Mouse (Mus musculus) ES-E14 (cell line): ENCODE measurements around the gene Emb. TPM values are rescaled to one million over a fixed set of nuclear protein-coding genes. Genes with fewer than 3 reads are reported as not detected.

Source experiments
- DNase-seq: peaks from one replicate; pipeline ENCODE4 v3.0.0-alpha.2; 2013; ENCODE audit warnings: low read depth, low spot score
- H3K27ac ChIP-seq: 2 replicates; pipeline ENCODE4 v1.5.1; 2012; ENCODE audit warnings: low read depth, mild to moderate bottlenecking, low read length, moderate library complexity, mixed read lengths; ENCODE audit not compliant: poor library complexity, insufficient read depth, severe bottlenecking
- H3K36me3 ChIP-seq: 2 replicates; pipeline ENCODE4 v1.6.1; 2012; ENCODE audit warnings: mild to moderate bottlenecking, low read length, moderate library complexity, mixed read lengths; ENCODE audit not compliant: control insufficient read depth, poor library complexity, insufficient read depth, severe bottlenecking
- H3K4me1 ChIP-seq, 2 experiments: fragments of 150-350 bp in 1 of 2; sonication (generic) in 1 of 2; 2 replicates each; pipeline ENCODE4 v1.6.1; 2012; ENCODE audit warnings: low read length in 2 of 2, mild to moderate bottlenecking in 1 of 2, mixed read lengths in 1 of 2; ENCODE audit not compliant: control insufficient read depth in 2 of 2, insufficient read depth in 2 of 2, poor library complexity in 1 of 2
- H3K4me3 ChIP-seq, 2 experiments: fragments of 150-350 bp in 1 of 2; sonication (generic) in 1 of 2; 2 replicates each; pipeline ENCODE4 v1.5.1; 2012; ENCODE audit warnings: low read length in 2 of 2, low read depth in 1 of 2, mild to moderate bottlenecking in 1 of 2, mixed read lengths in 1 of 2; ENCODE audit not compliant: insufficient read depth in 1 of 2, poor library complexity in 1 of 2, severe bottlenecking in 1 of 2
- H3K9ac ChIP-seq: 2 replicates; pipeline ENCODE4 v1.6.1; 2012; ENCODE audit warnings: low read depth, mild to moderate bottlenecking, low read length, mixed read lengths; ENCODE audit not compliant: poor library complexity, insufficient read depth, severe bottlenecking
- H3K9me3 ChIP-seq: fragments of 150-350 bp; sonication (generic); 2 replicates; pipeline ENCODE4 v1.6.1; 2012; ENCODE audit warnings: low read depth, mild to moderate bottlenecking, low read length; ENCODE audit not compliant: control insufficient read depth, insufficient read depth
- CHD2 ChIP-seq: IDR thresholded peaks from 2 replicates; pipeline ENCODE4 v1.6.1; 2014; ENCODE audit warnings: mild to moderate bottlenecking, low read depth, low read length, inconsistent platforms
- HCFC1 ChIP-seq: IDR thresholded peaks from 2 replicates; pipeline ENCODE4 v1.6.1; 2012; ENCODE audit warnings: low read length, inconsistent platforms, borderline replicate concordance; ENCODE audit not compliant: insufficient read depth
- MAFK ChIP-seq: IDR thresholded peaks from 2 replicates; pipeline ENCODE4 v1.6.1; 2014; ENCODE audit warnings: mild to moderate bottlenecking, low read depth, low read length, inconsistent platforms; ENCODE audit not compliant: insufficient read depth
- ZC3H11A ChIP-seq: IDR thresholded peaks from 2 replicates; pipeline ENCODE4 v1.6.1; 2012; ENCODE audit warnings: low read depth, mild to moderate bottlenecking, inconsistent platforms, low read length, borderline replicate concordance
- ZNF384 ChIP-seq: IDR thresholded peaks from 2 replicates; pipeline ENCODE4 v1.6.1; 2012; ENCODE audit warnings: low read depth, low read length, inconsistent platforms
- in situ Hi-C, 2 experiments: fragments of 600-800 bp; cut with MboI; formaldehyde crosslinking; loops; one replicate each; pipeline ENCODE4 v1.15.1; 2025; ENCODE audit warnings: low sequenced_read_pairs in 2 of 2, inconsistent platforms in 1 of 2; ENCODE audit not compliant: unreplicated experiment in 2 of 2
- total RNA-seq: library from RNA; depleted of rRNA; stranded (reverse); fragments of 300-350 nt; gene quantifications from 2 replicates; pipeline ENCODE4 v1.2.3, GENCODE M21; 2012

The Emb gene
- total RNA-seq, 1 experiment = 144 TPM

- Histone ChIP-seq H3K27ac (no peak overlapping the region), H3K9ac (no peak overlapping the region), H3K4me1 (peaks cover 0 to 12% of the 10 kb centered on the region in 2 experiments; a peak in 2 of 4 replicates), H3K9me3 (no peaks in the 10 kb centered on the region), H3K36me3 (no peaks in the 10 kb centered on the region), H3K4me3 (no peak overlapping the region)
- in situ Hi-C loops = no loop called here
- no peak for TF ChIP-seq HCFC1
- no peak for TF ChIP-seq MAFK
- TF ChIP-seq CHD2 = no peak
- no peak for TF ChIP-seq ZC3H11A
- no peak for TF ChIP-seq ZNF384
- no peak for DNase-seq
Observed at GRCm38 (mm10) chr13:117211386-117211875, 3.1 kb downstream of the Emb start.

GRCm38 (mm10) chr13:117215481-117215880 is 7.1 kb downstream of the Emb start:
- Histone ChIP-seq H3K9ac (peak overlapping the region; percentile 56; the same call in 1 of the 2 replicates), H3K36me3 (no peaks in the 10 kb centered on the region), H3K27ac (peak overlapping the region; percentile 74), H3K9me3 (no peaks in the 10 kb centered on the region), H3K4me3 (no peak overlapping the region), H3K4me1 (peaks cover 2 to 18% of the 10 kb centered on the region in 2 experiments; a peak in 3 of 4 replicates)
- no peak for DNase-seq
- in situ Hi-C loops = no loop called here
- TF ChIP-seq ZNF384 = no peak
- no peak for TF ChIP-seq HCFC1
- TF ChIP-seq CHD2 = no peak
- TF ChIP-seq MAFK = no peak
- no peak for TF ChIP-seq ZC3H11A

- H3K4me3 ChIP-seq = no peak overlapping the region
- peaks cover 2 to 18% of the 10 kb centered on the region in 2 experiments; a peak in 3 of 4 replicates for H3K4me1 ChIP-seq
- H3K9me3 ChIP-seq = no peaks in the 10 kb centered on the region
- TF ChIP-seq ZC3H11A (no peak), MAFK (no peak), CHD2 (no peak), HCFC1 (no peak), ZNF384 (no peak)
- H3K36me3 ChIP-seq = no peaks in the 10 kb centered on the region
- peak overlapping the region; percentile 38; the same call in 1 of the 2 replicates for H3K27ac ChIP-seq
- in situ Hi-C loops = no loop called here
- no peak overlapping the region for H3K9ac ChIP-seq
- no peak for DNase-seq
Observed at GRCm38 (mm10) chr13:117216126-117216525, 7.8 kb downstream of the Emb start.

GRCm38 (mm10) chr13:117216752-117217363 is 8.5 kb downstream of the Emb start:
- no peaks in the 10 kb centered on the region for H3K9me3 ChIP-seq
- no peak overlapping the region for H3K4me3 ChIP-seq
- in situ Hi-C loops = no loop called here

More at GRCm38 (mm10) chr13:117216752-117217363, 8.5 kb downstream of the Emb start:
- Histone ChIP-seq H3K4me1 (peaks cover 2 to 15% of the 10 kb centered on the region in 2 experiments; a peak in 3 of 4 replicates), H3K27ac (peak overlapping the region; percentile 73; the same call in 1 of the 2 replicates), H3K9ac (no peak overlapping the region), H3K36me3 (no peaks in the 10 kb centered on the region)
- TF ChIP-seq HCFC1 (no peak), ZC3H11A (no peak), MAFK (no peak), CHD2 (no peak), ZNF384 (no peak)
- DNase-seq = no peak
